Mouse (Mus musculus): ENCODE results near the gene Prkcg. TPM values are rescaled to one million over a fixed set of nuclear protein-coding genes. Genes with fewer than 3 reads are reported as not detected.

Gene Prkcg
- polyA plus RNA-seq, 1 experiment from 2014 or later: 0.43 TPM

DNA sequence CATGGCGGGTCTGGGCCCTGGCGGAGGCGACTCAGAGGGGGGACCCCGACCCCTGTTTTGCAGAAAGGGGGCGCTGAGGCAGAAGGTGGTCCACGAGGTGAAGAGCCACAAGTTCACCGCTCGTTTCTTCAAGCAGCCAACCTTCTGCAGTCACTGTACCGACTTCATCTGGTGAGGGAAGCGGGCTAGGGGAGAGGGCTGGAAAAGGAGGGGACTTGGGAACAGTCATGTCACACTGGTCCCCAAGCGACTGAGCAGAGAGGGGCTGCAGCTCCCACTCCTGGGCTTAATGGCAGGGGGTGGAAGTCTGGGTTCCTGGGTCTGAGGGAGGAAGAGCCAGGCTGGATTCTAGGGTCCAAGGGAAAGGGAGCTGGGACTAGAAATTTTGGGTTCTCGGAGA lies 14.8 kb downstream of the Prkcg start:
- ATAC-seq (peak; percentile 36), DNase-seq (ENCODE audit: low spot score) (peak; percentile 37)
- 4% methylated on average over 12 of the region's 12 CpGs for WGBS
- peak overlapping the region; percentile 57; the same call in 1 of the 2 replicates for H3K9ac ChIP-seq (ENCODE audit: low read length)
- H3K4me1 ChIP-seq (ENCODE audit: control insufficient read depth, insufficient read depth, low read length): peaks cover 17% of the 10 kb centered on the region
- H3K4me2 ChIP-seq (ENCODE audit: low read length): peak overlapping the region; percentile 93
- H3K4me3 ChIP-seq (ENCODE audit: low read depth, low read length): peak overlapping the region; percentile 37
- no peak overlapping the region for H3K27ac ChIP-seq (ENCODE audit: low read depth, low read length)
- peaks cover 13% of the 10 kb centered on the region for H3K27me3 ChIP-seq (replicated peaks; ENCODE audit: control insufficient read depth, insufficient read depth, low read length)
- H3K36me3 ChIP-seq (ENCODE audit: control insufficient read depth, insufficient read depth, low read length): no peaks in the 10 kb centered on the region
- H3K9me3 ChIP-seq (replicated peaks; ENCODE audit: control insufficient read depth, low read length): no peaks in the 10 kb centered on the region

DNA sequence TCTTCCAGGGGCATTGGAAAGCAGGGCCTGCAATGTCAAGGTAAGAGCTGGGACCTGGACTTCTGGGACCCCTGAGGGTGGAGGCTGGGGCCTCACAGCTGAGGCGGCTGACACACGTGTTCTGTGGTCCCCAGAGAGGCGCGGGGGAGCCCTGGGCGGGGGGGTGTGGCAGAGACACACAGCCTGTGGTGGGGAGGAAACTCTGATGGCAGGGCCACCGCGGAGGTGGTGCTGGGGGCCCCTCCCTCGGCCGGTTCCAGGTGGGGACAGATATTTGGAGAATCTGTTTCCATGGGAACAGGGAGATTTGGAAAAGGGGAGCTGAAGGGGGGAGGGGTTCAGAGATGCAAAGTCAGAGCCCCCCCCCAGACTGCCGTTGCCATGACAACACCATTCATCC lies 15.3 kb downstream of the Prkcg start:
- peak overlapping the region; percentile 37; the same call in 1 of the 2 replicates for H3K4me3 ChIP-seq (ENCODE audit: low read depth, low read length)
- H3K4me2 ChIP-seq (ENCODE audit: low read length): peak overlapping the region; percentile 93
- no peaks in the 10 kb centered on the region for H3K36me3 ChIP-seq (ENCODE audit: control insufficient read depth, insufficient read depth, low read length)
- WGBS: 5% methylated on average over 10 of the region's 10 CpGs
- peak overlapping the region; percentile 57; the same call in 1 of the 2 replicates for H3K9ac ChIP-seq (ENCODE audit: low read length)
- H3K9me3 ChIP-seq (replicated peaks; ENCODE audit: control insufficient read depth, low read length): no peaks in the 10 kb centered on the region
- H3K27ac ChIP-seq (ENCODE audit: low read depth, low read length): no peak overlapping the region
- H3K27me3 ChIP-seq (replicated peaks; ENCODE audit: control insufficient read depth, insufficient read depth, low read length): peaks cover 13% of the 10 kb centered on the region
- DNase-seq (ENCODE audit: low spot score) (peak; percentile 19), ATAC-seq (peak; percentile 27; the same call in 1 of the 2 replicates)
- H3K4me1 ChIP-seq (ENCODE audit: control insufficient read depth, insufficient read depth, low read length): peaks cover 17% of the 10 kb centered on the region

DNA sequence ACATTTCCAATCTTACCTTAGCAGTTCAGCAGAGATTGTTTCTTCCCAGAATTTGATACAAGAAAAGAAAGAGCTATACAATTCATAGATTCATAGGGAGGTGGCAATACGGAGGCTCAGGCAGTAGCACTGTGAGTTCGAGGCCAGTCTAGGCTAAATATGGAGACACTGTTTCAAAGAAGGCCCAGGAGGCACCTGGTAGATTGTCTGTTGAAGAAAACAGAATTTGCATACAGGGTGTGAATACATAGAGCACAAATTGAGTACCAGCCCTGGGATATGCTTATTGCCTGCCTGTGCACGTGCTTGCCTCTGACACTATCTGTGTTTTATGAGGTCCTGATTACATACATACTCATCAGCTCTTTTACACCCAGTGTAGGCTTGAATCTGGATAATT lies 17.4 kb downstream of the Prkcg start:
- Histone ChIP-seq H3K4me3 (ENCODE audit: low read depth, low read length) (no peak overlapping the region), H3K27ac (ENCODE audit: low read depth, low read length) (no peak overlapping the region), H3K9me3 (replicated peaks; ENCODE audit: control insufficient read depth, low read length) (no peaks in the 10 kb centered on the region), H3K9ac (ENCODE audit: low read length) (no peak overlapping the region), H3K4me2 (ENCODE audit: low read length) (no peak overlapping the region), H3K27me3 (replicated peaks; ENCODE audit: control insufficient read depth, insufficient read depth, low read length) (peaks cover 6% of the 10 kb centered on the region), H3K4me1 (ENCODE audit: control insufficient read depth, insufficient read depth, low read length) (peaks cover 17% of the 10 kb centered on the region), H3K36me3 (ENCODE audit: control insufficient read depth, insufficient read depth, low read length) (no peaks in the 10 kb centered on the region)
- ATAC-seq (no peak), DNase-seq (ENCODE audit: low spot score) (no peak)
- WGBS: 78% methylated on average over 3 of the region's 3 CpGs

DNA sequence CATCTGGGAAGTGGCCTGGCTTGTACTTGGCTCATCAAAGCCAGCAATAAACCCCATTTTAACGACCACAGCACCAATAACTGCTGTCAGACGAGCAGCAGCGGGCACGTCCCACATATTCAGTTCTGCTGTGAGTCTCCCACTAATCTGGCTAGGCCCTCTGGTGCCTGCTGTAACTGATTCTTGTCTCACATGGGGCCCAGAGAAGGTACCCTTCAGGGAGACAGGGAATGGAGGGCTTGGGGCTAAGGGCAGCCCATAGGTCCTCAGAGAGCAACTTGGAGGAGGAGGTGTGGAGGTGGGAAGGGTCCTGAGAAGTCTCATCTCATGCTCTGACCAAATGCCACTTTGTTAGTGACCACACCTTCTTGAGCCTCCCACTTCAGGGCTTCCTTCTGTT lies 19.7 kb downstream of the Prkcg start:
- H3K36me3 ChIP-seq (ENCODE audit: control insufficient read depth, insufficient read depth, low read length): no peaks in the 10 kb centered on the region
- H3K4me1 ChIP-seq (ENCODE audit: control insufficient read depth, insufficient read depth, low read length): peaks cover 11% of the 10 kb centered on the region
- H3K9me3 ChIP-seq (replicated peaks; ENCODE audit: control insufficient read depth, low read length): no peaks in the 10 kb centered on the region
- no peak for ATAC-seq
- no peak overlapping the region for H3K4me3 ChIP-seq (ENCODE audit: low read depth, low read length)
- 58% methylated on average over 4 of the region's 4 CpGs for WGBS
- H3K27me3 ChIP-seq (replicated peaks; ENCODE audit: control insufficient read depth, insufficient read depth, low read length): no peaks in the 10 kb centered on the region; the same call in 1 of the 2 replicates
- no peak overlapping the region for H3K4me2 ChIP-seq (ENCODE audit: low read length)
- DNase-seq (ENCODE audit: low spot score): no peak
- no peak overlapping the region for H3K27ac ChIP-seq (ENCODE audit: low read depth, low read length)
- H3K9ac ChIP-seq (ENCODE audit: low read length): no peak overlapping the region

DNA sequence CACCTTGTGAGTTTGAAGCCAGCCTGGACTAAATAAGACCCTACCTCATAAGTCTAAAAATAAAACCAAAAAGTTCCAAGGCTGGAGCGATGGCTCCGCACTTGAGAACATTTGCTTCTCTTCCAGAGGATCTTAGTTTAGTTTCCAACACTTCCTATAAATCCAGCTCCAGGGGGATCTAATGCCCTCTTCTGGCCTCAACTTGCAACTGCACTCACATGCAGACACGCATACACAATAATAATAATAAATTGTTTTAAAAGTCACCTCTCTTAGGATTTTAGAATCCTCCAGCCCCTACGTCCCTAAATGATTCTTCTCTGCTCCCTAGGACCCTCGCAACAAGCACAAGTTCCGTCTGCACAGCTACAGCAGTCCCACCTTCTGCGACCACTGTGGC lies 21.3 kb downstream of the Prkcg start:
- Histone ChIP-seq H3K36me3 (ENCODE audit: control insufficient read depth, insufficient read depth, low read length) (no peaks in the 10 kb centered on the region), H3K27ac (ENCODE audit: low read depth, low read length) (no peak overlapping the region), H3K4me1 (ENCODE audit: control insufficient read depth, insufficient read depth, low read length) (no peaks in the 10 kb centered on the region), H3K9me3 (replicated peaks; ENCODE audit: control insufficient read depth, low read length) (no peaks in the 10 kb centered on the region), H3K27me3 (replicated peaks; ENCODE audit: control insufficient read depth, insufficient read depth, low read length) (no peaks in the 10 kb centered on the region), H3K9ac (ENCODE audit: low read length) (no peak overlapping the region), H3K4me2 (ENCODE audit: low read length) (no peak overlapping the region), H3K4me3 (ENCODE audit: low read depth, low read length) (no peak overlapping the region)
- 97% methylated on average over 7 of the region's 7 CpGs for WGBS
- ATAC-seq: no peak
- no peak for DNase-seq (ENCODE audit: low spot score)

DNA sequence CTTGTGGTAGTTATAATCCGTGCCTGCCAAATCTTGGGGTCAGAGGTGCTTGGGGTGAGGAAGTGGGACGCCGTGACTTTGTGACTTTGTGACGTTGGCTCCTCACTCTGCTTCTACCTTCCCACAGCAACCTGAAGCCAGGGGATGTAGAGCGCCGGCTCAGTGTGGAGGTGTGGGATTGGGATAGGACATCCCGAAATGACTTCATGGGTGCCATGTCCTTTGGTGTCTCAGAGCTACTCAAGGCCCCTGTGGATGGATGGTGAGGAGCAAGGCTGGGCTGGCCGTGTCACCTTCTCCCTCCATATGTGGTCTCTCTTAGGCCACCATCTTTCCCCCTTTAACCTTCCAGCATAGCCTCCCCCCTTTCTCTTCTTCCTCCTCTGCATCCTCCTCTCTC lies 24.6 kb downstream of the Prkcg start:
- WGBS: 90% methylated on average over 8 of the region's 8 CpGs
- H3K27me3 ChIP-seq (replicated peaks; ENCODE audit: control insufficient read depth, insufficient read depth, low read length): no peaks in the 10 kb centered on the region
- no peak; the same call in 1 of the 2 replicates for ATAC-seq
- H3K9me3 ChIP-seq (replicated peaks; ENCODE audit: control insufficient read depth, low read length): no peaks in the 10 kb centered on the region
- no peak overlapping the region for H3K27ac ChIP-seq (ENCODE audit: low read depth, low read length)
- no peak overlapping the region for H3K4me3 ChIP-seq (ENCODE audit: low read depth, low read length)
- DNase-seq (ENCODE audit: low spot score): no peak
- no peaks in the 10 kb centered on the region for H3K36me3 ChIP-seq (ENCODE audit: control insufficient read depth, insufficient read depth, low read length)
- H3K4me1 ChIP-seq (ENCODE audit: control insufficient read depth, insufficient read depth, low read length): no peaks in the 10 kb centered on the region
- no peak overlapping the region for H3K9ac ChIP-seq (ENCODE audit: low read length)
- no peak overlapping the region for H3K4me2 ChIP-seq (ENCODE audit: low read length)

DNA sequence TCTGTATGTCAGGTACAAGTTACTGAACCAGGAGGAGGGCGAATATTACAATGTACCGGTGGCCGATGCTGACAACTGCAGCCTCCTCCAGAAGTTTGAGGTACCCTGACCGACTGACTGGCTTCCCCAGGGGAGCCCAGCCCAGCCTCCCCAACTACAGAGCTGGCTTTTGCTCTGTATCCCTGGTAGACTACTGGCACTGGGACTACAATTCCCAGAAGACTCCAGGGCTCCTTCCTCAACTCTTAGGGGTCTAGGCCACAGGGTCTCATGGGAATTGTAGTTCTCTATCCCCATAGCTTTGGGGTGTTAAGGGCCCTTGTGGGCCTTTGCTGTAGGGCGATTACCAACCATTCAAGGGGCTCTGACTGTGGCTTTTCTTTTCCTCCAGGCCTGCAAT lies 25.1 kb downstream of the Prkcg start:
- Histone ChIP-seq H3K4me3 (ENCODE audit: low read depth, low read length) (no peak overlapping the region), H3K36me3 (ENCODE audit: control insufficient read depth, insufficient read depth, low read length) (no peaks in the 10 kb centered on the region), H3K27ac (ENCODE audit: low read depth, low read length) (no peak overlapping the region), H3K9ac (ENCODE audit: low read length) (no peak overlapping the region), H3K9me3 (replicated peaks; ENCODE audit: control insufficient read depth, low read length) (no peaks in the 10 kb centered on the region), H3K4me2 (ENCODE audit: low read length) (no peak overlapping the region), H3K27me3 (replicated peaks; ENCODE audit: control insufficient read depth, insufficient read depth, low read length) (no peaks in the 10 kb centered on the region), H3K4me1 (ENCODE audit: control insufficient read depth, insufficient read depth, low read length) (no peaks in the 10 kb centered on the region)
- WGBS: 67% methylated on average over 5 of the region's 5 CpGs
- DNase-seq (ENCODE audit: low spot score) (peak; percentile 70), ATAC-seq (peak; percentile 89)

DNA sequence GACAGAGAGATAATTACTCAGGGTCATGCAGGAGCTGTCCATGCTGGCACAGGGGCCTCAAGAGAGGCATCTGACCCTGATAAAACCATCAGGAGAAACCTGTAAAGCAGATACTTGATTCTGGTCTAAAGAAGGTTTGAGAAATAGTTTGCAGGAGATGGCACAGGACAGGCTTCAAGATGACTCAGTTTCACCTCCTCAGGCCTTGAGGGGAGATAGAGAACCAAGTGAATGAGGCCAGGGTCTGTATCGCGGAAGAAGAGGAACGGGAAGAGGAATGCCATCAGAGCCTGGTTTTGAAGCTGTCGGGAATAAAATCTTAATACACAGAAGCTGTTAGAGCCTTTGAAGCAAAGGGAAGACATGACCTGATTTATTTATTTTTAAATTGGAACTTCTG lies 28.7 kb downstream of the Prkcg start:
- Histone ChIP-seq H3K4me2 (ENCODE audit: low read length) (no peak overlapping the region), H3K9ac (ENCODE audit: low read length) (no peak overlapping the region), H3K36me3 (ENCODE audit: control insufficient read depth, insufficient read depth, low read length) (no peaks in the 10 kb centered on the region), H3K27ac (ENCODE audit: low read depth, low read length) (no peak overlapping the region), H3K27me3 (replicated peaks; ENCODE audit: control insufficient read depth, insufficient read depth, low read length) (no peaks in the 10 kb centered on the region), H3K4me1 (ENCODE audit: control insufficient read depth, insufficient read depth, low read length) (no peaks in the 10 kb centered on the region), H3K9me3 (replicated peaks; ENCODE audit: control insufficient read depth, low read length) (no peaks in the 10 kb centered on the region), H3K4me3 (ENCODE audit: low read depth, low read length) (no peak overlapping the region)
- DNase-seq (ENCODE audit: low spot score) (no peak), ATAC-seq (no peak)
- WGBS: 54% methylated on average over 4 of the region's 4 CpGs

DNA sequence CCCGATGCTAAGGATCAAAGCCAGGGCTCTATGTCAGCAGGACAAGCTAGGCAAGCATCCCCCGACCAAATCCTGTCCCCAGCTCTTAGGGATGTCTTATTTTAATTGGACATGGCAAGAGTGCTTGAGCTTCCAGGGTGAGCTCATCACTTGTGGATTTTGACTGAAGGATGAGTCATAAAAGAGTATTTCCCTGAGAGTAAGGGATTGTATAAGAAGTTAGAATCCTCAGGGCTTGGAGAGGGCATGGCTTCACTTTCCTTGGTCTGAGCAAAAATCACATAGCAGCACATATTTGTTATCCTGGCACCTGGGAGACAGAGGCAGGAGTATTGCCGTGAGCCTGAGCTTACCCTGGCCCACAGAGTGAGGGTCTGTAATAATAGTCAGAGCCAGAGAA lies 31.9 kb downstream of the Prkcg start:
- 79% methylated on average over 3 of the region's 3 CpGs for WGBS
- DNase-seq (ENCODE audit: low spot score) (no peak), ATAC-seq (no peak)
- Histone ChIP-seq H3K4me2 (ENCODE audit: low read length) (no peak overlapping the region), H3K36me3 (ENCODE audit: control insufficient read depth, insufficient read depth, low read length) (no peaks in the 10 kb centered on the region), H3K4me1 (ENCODE audit: control insufficient read depth, insufficient read depth, low read length) (no peaks in the 10 kb centered on the region), H3K4me3 (ENCODE audit: low read depth, low read length) (no peak overlapping the region), H3K27me3 (replicated peaks; ENCODE audit: control insufficient read depth, insufficient read depth, low read length) (no peaks in the 10 kb centered on the region), H3K9me3 (replicated peaks; ENCODE audit: control insufficient read depth, low read length) (no peaks in the 10 kb centered on the region), H3K27ac (ENCODE audit: low read depth, low read length) (no peak overlapping the region), H3K9ac (ENCODE audit: low read length) (no peak overlapping the region)

Data from forebrain, embryonic 14.5 days (tissue).